Mouse (Mus musculus): ENCODE results near the gene Carm1.

GRCm38 (mm10) chr9:21526634-21526944 lies 20.1 kb upstream of the Carm1 start:
- TF ChIP-seq CTCF (IDR thresholded peaks at IDR 0.05; ENCODE audit: control insufficient read depth, insufficient read depth, insufficient read length) (no peak), MYOD1 (IDR thresholded peaks at IDR 0.05; ENCODE audit: control insufficient read depth, insufficient read length, low read depth) (no peak), MAX (IDR thresholded peaks at IDR 0.05) (no peak), USF1 (IDR thresholded peaks at IDR 0.05; ENCODE audit: low read depth) (no peak), MYOG (IDR thresholded peaks at IDR 0.05; ENCODE audit: control insufficient read depth, extremely low read depth, insufficient read length) (no peak)

Data from C2C12 (cell line).